Mouse (Mus musculus) forebrain, postnatal 0 days (tissue): ENCODE measurements at regions not wholly inside any gene's neighbourhood (a gene's known extent, or its start where the extent isn't known, plus 50 kb on each side); places are given as distances from the start of the nearest gene placed in this dataset.

Source experiments
- ATAC-seq: fragments of 200-750 bp; cut with Nextera tagmentation; 2 replicates; pipeline ENCODE4 v1.8.0; 2017; ENCODE audit warnings: mild to moderate bottlenecking, moderate library complexity
- DNase-seq: peaks from one replicate; pipeline ENCODE4 v3.0.0-alpha.2; 2015
- H3K27ac ChIP-seq: fragments of 300-500 bp; sonication (generic); 2 replicates; pipeline ENCODE4 v1.5.1; 2014; ENCODE audit warnings: low read depth, mild to moderate bottlenecking, antibody characterized with exemption, low read length, moderate library complexity, mixed read lengths
- H3K27me3 ChIP-seq: fragments of 300-500 bp; sonication (generic); 2 replicates; pipeline ENCODE4 v1.6.1; 2014; ENCODE audit warnings: mild to moderate bottlenecking, low read length, mixed read lengths; ENCODE audit not compliant: insufficient read depth
- H3K36me3 ChIP-seq: fragments of 300-500 bp; sonication (generic); 2 replicates; pipeline ENCODE4 v1.6.1; 2014; ENCODE audit warnings: mild to moderate bottlenecking, moderate library complexity; ENCODE audit not compliant: insufficient read depth
- H3K4me1 ChIP-seq: fragments of 300-500 bp; sonication (generic); 2 replicates; pipeline ENCODE4 v1.6.1; 2014; ENCODE audit warnings: antibody characterized with exemption; ENCODE audit not compliant: insufficient read depth
- H3K4me2 ChIP-seq: fragments of 300-500 bp; sonication (generic); 2 replicates; pipeline ENCODE4 v1.6.1; 2014; ENCODE audit warnings: low read depth, mild to moderate bottlenecking, moderate library complexity
- H3K4me3 ChIP-seq: fragments of 300-500 bp; sonication (generic); 2 replicates; pipeline ENCODE4 v1.5.1; 2014; ENCODE audit warnings: low read depth, low read length, mixed read lengths
- H3K9ac ChIP-seq: fragments of 300-500 bp; sonication (generic); 2 replicates; pipeline ENCODE4 v1.6.1; 2014; ENCODE audit warnings: mild to moderate bottlenecking
- H3K9me3 ChIP-seq: fragments of 300-500 bp; sonication (generic); 2 replicates; pipeline ENCODE4 v1.6.1; 2016; ENCODE audit warnings: low read length
- CTCF ChIP-seq: sonication (generic); IDR thresholded peaks from 2 replicates; pipeline ENCODE4 v1.5.1; 2016; ENCODE audit warnings: antibody characterized with exemption, control low read depth, low read depth
- WGBS: fragments of 180-500 bp; shearing (Covaris S2); extraction: QIAGEN DNeasy Blood & Tissue Kit; methylation state at CpG from one replicate; pipeline ENCODE4 v1.1.7; 2014; 5-methylcytosine and 5-hydroxymethylcytosine counted together

GRCm38 (mm10) chr4:74981491-74981890 is 296.6 kb downstream of the Dmac1 start:
- Histone ChIP-seq H3K27me3 (no peaks in the 10 kb centered on the region), H3K27ac (no peak overlapping the region), H3K9ac (no peak overlapping the region), H3K4me1 (no peaks in the 10 kb centered on the region), H3K4me2 (no peak overlapping the region), H3K4me3 (no peak overlapping the region), H3K9me3 (no peaks in the 10 kb centered on the region), H3K36me3 (no peaks in the 10 kb centered on the region)
- 74% methylated on average over 3 of the region's 3 CpGs for WGBS
- ATAC-seq (no peak), DNase-seq (no peak)
- TF ChIP-seq CTCF: no peak

DNA sequence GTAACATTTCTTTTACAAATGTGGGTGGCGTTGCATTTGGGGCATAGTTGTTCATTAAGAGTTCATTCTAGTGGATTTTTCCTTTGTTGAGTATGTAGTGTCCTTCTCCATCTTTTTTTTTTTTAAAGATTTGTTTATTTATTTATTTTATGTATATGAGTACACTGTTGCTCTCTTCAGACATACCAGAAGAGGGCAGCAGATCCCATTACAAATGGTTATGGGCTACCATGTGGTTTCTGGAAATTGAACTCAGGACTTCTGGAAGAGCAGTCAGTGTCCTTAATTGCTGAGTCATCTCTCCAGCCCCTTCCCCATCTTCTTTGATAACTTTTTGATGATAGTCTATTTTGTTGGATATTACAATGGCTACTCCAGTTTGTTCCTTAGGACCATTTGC is 306.0 kb downstream of the Dmac1 start:
- TF ChIP-seq CTCF: peak; percentile 38
- no peaks in the 10 kb centered on the region for H3K9me3 ChIP-seq
- WGBS: 97% methylated on average over 1 of the region's 1 CpGs
- DNase-seq (no peak), ATAC-seq (no peak)
- no peak overlapping the region for H3K4me2 ChIP-seq
- no peak overlapping the region for H3K27ac ChIP-seq
- no peaks in the 10 kb centered on the region for H3K36me3 ChIP-seq
- H3K27me3 ChIP-seq: no peaks in the 10 kb centered on the region
- H3K4me3 ChIP-seq: no peak overlapping the region
- H3K9ac ChIP-seq: no peak overlapping the region
- no peaks in the 10 kb centered on the region for H3K4me1 ChIP-seq
